Mouse (Mus musculus): ENCODE results near the gene Slc26a5. TPM values are rescaled to one million over a fixed set of nuclear protein-coding genes. Genes with fewer than 3 reads are reported as not detected.

The Slc26a5 gene
- polyA plus RNA-seq, 1 experiment from 2014 or later = not detected

GRCm38 (mm10) chr5:21785053-21785452 is 80.4 kb downstream of the Slc26a5 start, which contains the start of the genes Dnajc2 and Psmc2:
Gene Dnajc2 (minus strand): TSS chr5:21785251.
Gene Psmc2 (plus strand): TSS chr5:21785283.
- H3K27me3 ChIP-seq (replicated peaks; ENCODE audit: insufficient read depth, low read length) = no peaks in the 10 kb centered on the region
- WGBS = under 1% methylated on average over 31 of the region's 37 CpGs
- H3K9me3 ChIP-seq (ENCODE audit: low read length) = no peaks in the 10 kb centered on the region
- DNase-seq (ENCODE audit: low spot score) = peak; percentile 94
- H3K27ac ChIP-seq (ENCODE audit: low read length) = peak within 1 kb of the TSS; percentile 87
- TF ChIP-seq EP300 (IDR thresholded peaks at IDR 0.05) = no peak
- TF ChIP-seq CTCF (IDR thresholded peaks at IDR 0.05) = no peak
- 0 out of 2 replicates have a peak, but pooled peaks cover 6% of the 10 kb centered on the region for H3K4me1 ChIP-seq (ENCODE audit: insufficient read depth, low read depth, low read length)
- H3K4me3 ChIP-seq (ENCODE audit: low read depth, low read length) = peak within 1 kb of the TSS; percentile 97
- peak within 1 kb of the TSS; percentile 55 for H3K9ac ChIP-seq (replicated peaks; ENCODE audit: low read depth)
- peak within 1 kb of the TSS; percentile 98 for H3K4me2 ChIP-seq (replicated peaks; ENCODE audit: low read depth, low read length)
- peaks cover 19% of the 10 kb centered on the region for H3K36me3 ChIP-seq (ENCODE audit: insufficient read depth, low read length)
- ATAC-seq = peak; percentile 96

DNA sequence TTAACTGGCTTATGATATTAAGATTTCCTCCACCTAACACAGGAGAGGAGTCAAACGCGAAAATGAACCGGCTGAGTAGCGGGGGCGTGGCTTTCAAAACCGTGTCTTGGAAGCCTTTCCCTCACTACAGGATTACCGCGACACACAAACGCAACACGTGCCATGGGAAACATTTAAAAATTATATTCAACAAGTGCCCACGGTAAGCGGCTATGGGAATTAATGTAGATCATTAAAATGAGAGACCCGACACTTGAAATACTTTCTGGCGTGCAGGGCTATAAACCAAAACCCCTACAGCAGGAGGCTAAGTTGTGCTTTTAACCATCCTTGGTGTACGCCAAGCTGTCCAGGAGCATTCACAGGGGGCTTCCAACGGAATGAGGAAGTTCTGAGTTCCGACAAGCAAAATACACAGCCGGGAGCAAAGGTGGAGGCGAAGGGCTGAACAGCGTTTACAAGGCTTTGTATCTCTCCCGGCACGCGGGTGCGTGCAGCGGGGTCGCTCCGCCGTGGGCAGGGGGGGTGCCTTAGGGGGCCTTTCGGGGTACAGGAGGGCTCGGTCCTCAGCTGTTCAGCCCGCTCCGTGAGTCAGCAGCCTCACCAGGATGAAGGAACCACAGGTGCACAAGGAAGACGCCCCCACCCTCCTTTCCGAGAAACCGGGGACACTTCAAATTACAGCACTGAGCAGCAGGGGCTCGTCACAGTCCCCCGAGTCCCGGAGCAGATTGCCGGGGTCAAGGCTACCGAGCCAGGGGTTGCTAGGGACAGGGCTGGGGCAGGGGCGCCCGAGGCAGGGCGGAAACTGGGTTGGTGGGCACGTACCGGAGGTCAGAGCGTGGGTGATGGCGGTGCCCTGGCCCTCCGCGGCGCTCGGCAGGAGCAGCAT is 81.0 kb downstream of the Slc26a5 start:
- Histone ChIP-seq H3K9ac (replicated peaks; ENCODE audit: low read depth) (peak overlapping the region; percentile 55), H3K4me3 (ENCODE audit: low read depth, low read length) (peak overlapping the region; percentile 95), H3K27me3 (replicated peaks; ENCODE audit: insufficient read depth, low read length) (no peaks in the 10 kb centered on the region), H3K27ac (ENCODE audit: low read length) (peak overlapping the region; percentile 57), H3K36me3 (ENCODE audit: insufficient read depth, low read length) (peaks cover 22% of the 10 kb centered on the region), H3K4me1 (ENCODE audit: insufficient read depth, low read depth, low read length) (0 out of 2 replicates have a peak, but pooled peaks cover 6% of the 10 kb centered on the region), H3K4me2 (replicated peaks; ENCODE audit: low read depth, low read length) (peak overlapping the region; percentile 98), H3K9me3 (ENCODE audit: low read length) (no peaks in the 10 kb centered on the region)
- WGBS = 1% methylated on average over 40 of the region's 51 CpGs
- TF ChIP-seq EP300 (IDR thresholded peaks at IDR 0.05) (no peak), CTCF (IDR thresholded peaks at IDR 0.05) (no peak)
- ATAC-seq = peak; percentile 7
- peak; percentile 11 for DNase-seq (ENCODE audit: low spot score)

DNA sequence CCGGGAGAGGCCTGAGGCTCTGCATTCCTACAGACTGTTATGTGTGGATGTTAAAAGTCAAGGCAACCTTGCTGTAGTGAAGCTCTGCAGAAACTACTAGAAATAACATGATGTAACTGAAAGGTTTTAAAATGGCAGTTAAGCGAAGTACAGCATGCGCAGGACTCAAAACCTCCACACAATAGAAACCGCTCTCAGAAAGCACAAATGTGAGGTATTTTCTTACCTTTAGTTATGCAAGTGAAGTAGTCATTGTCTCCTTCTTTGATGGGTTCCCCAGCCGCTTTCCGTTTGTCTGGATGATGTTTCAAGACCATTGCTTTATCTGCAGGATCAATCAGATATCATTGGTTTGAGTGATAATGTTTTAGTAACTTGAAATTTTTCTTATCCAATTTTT is 88.9 kb downstream of the Slc26a5 start:
- H3K36me3 ChIP-seq (ENCODE audit: insufficient read depth, low read length) = peaks cover 35% of the 10 kb centered on the region
- 93% methylated on average over 6 of the region's 6 CpGs for WGBS
- H3K9ac ChIP-seq (replicated peaks; ENCODE audit: low read depth) = no peak overlapping the region
- DNase-seq (ENCODE audit: low spot score) (no peak), ATAC-seq (no peak)
- no peaks in the 10 kb centered on the region for H3K9me3 ChIP-seq (ENCODE audit: low read length)
- TF ChIP-seq EP300 (IDR thresholded peaks at IDR 0.05) (no peak), CTCF (IDR thresholded peaks at IDR 0.05) (no peak)
- H3K27ac ChIP-seq (ENCODE audit: low read length) = no peak overlapping the region
- H3K27me3 ChIP-seq (replicated peaks; ENCODE audit: insufficient read depth, low read length) = no peaks in the 10 kb centered on the region
- H3K4me2 ChIP-seq (replicated peaks; ENCODE audit: low read depth, low read length) = no peak overlapping the region
- H3K4me1 ChIP-seq (ENCODE audit: insufficient read depth, low read depth, low read length) = no peaks in the 10 kb centered on the region
- H3K4me3 ChIP-seq (ENCODE audit: low read depth, low read length) = no peak overlapping the region

DNA sequence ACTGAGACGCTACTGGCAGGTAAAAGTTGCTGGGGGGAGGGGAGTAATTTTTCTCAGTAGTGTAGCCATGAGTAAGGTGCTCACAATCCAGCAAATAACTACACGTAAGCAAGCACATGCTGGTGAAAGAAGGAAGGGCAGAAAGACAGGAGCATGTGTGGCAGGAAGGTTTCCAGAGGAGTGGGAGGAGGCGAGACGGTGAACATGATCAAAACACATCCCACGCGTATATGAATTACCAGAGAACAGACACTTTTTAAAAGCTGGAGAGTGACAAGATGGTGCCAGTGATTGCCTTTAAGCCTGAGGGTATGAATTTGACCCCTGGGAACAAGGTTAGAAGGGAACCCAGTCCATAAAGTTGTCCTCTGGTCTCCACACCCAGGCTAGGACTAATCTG is 95.6 kb downstream of the Slc26a5 start:
- no peak for DNase-seq (ENCODE audit: low spot score)
- Histone ChIP-seq H3K27ac (ENCODE audit: low read length) (no peak overlapping the region), H3K9me3 (ENCODE audit: low read length) (no peaks in the 10 kb centered on the region), H3K9ac (replicated peaks; ENCODE audit: low read depth) (no peak overlapping the region), H3K4me2 (replicated peaks; ENCODE audit: low read depth, low read length) (no peak overlapping the region), H3K4me3 (ENCODE audit: low read depth, low read length) (no peak overlapping the region), H3K27me3 (replicated peaks; ENCODE audit: insufficient read depth, low read length) (no peaks in the 10 kb centered on the region), H3K36me3 (ENCODE audit: insufficient read depth, low read length) (peaks cover 29% of the 10 kb centered on the region), H3K4me1 (ENCODE audit: insufficient read depth, low read depth, low read length) (no peaks in the 10 kb centered on the region)
- ATAC-seq = no peak
- TF ChIP-seq EP300 (IDR thresholded peaks at IDR 0.05) (no peak), CTCF (IDR thresholded peaks at IDR 0.05) (no peak)
- WGBS = 92% methylated on average over 6 of the region's 6 CpGs

- no peak for DNase-seq (ENCODE audit: low spot score)
- no peak overlapping the region for H3K9ac ChIP-seq (replicated peaks; ENCODE audit: low read depth)
- peaks cover 28% of the 10 kb centered on the region; the same call in 1 of the 2 replicates for H3K36me3 ChIP-seq (ENCODE audit: insufficient read depth, low read length)
- H3K4me2 ChIP-seq (replicated peaks; ENCODE audit: low read depth, low read length) = no peak overlapping the region
- no peak for TF ChIP-seq CTCF (IDR thresholded peaks at IDR 0.05)
- no peak for TF ChIP-seq EP300 (IDR thresholded peaks at IDR 0.05)
- H3K4me1 ChIP-seq (ENCODE audit: insufficient read depth, low read depth, low read length) = no peaks in the 10 kb centered on the region
- no peaks in the 10 kb centered on the region for H3K9me3 ChIP-seq (ENCODE audit: low read length)
- no peak overlapping the region for H3K4me3 ChIP-seq (ENCODE audit: low read depth, low read length)
- H3K27me3 ChIP-seq (replicated peaks; ENCODE audit: insufficient read depth, low read length) = no peaks in the 10 kb centered on the region
- no peak for ATAC-seq
- H3K27ac ChIP-seq (ENCODE audit: low read length) = no peak overlapping the region
- WGBS = 85% methylated on average over 4 of the region's 4 CpGs
Measured at GRCm38 (mm10) chr5:21768506-21768905, 96.9 kb downstream of the Slc26a5 start.

Other genes starting within 250 kb of the Slc26a5 start
- 1.1 and 1.2 TPM in 2 replicates for gene Fbxl13, start 220.0 kb downstream of the Slc26a5 start, polyA plus RNA-seq (2015; fragmentation: Nextera tagmentation; extraction: Ambion mirVana)
- gene Armc10, start 219.8 kb downstream of the Slc26a5 start, polyA plus RNA-seq (2015; fragmentation: Nextera tagmentation; extraction: Ambion mirVana) = 30.1 and 33.4 TPM in 2 replicates
- gene Napepld, start 164.2 kb downstream of the Slc26a5 start, polyA plus RNA-seq (2015; fragmentation: Nextera tagmentation; extraction: Ambion mirVana) = 2.1 and 2.5 TPM in 2 replicates
- 41.8 and 49.0 TPM in 2 replicates for gene Pmpcb, start 128.5 kb downstream of the Slc26a5 start, polyA plus RNA-seq (2015; fragmentation: Nextera tagmentation; extraction: Ambion mirVana)
- gene Dnajc2, start 80.4 kb downstream of the Slc26a5 start, polyA plus RNA-seq (2015; fragmentation: Nextera tagmentation; extraction: Ambion mirVana) = 34.2 and 35.4 TPM in 2 replicates
- 105 and 108 TPM in 2 replicates for gene Psmc2, start 80.3 kb downstream of the Slc26a5 start, polyA plus RNA-seq (2015; fragmentation: Nextera tagmentation; extraction: Ambion mirVana)

Measured in lung, postnatal 0 days (tissue).